Mouse (Mus musculus): ENCODE measurements around the gene Spsb1. TPM values are rescaled to one million over a fixed set of nuclear protein-coding genes. Genes with fewer than 3 reads are reported as not detected.

The Spsb1 gene
- polyA plus RNA-seq, 1 experiment from 2014 or later: 17.0 TPM

GRCm38 (mm10) chr4:149964770-149965169, 9.9 kb upstream of the Spsb1 start:
- Histone ChIP-seq H3K9ac (ENCODE audit: low read depth, low read length) (no peak overlapping the region), H3K4me2 (ENCODE audit: low read depth, low read length) (no peak overlapping the region), H3K27ac (ENCODE audit: low read length) (0 out of 2 replicates have a peak overlapping the region, but pooled peaks have one; percentile 10), H3K27me3 (replicated peaks; ENCODE audit: control insufficient read depth, insufficient read depth, low read length) (no peaks in the 10 kb centered on the region), H3K4me1 (ENCODE audit: control insufficient read depth, insufficient read depth, low read length) (peaks cover 19% of the 10 kb centered on the region), H3K9me3 (ENCODE audit: control insufficient read depth, low read length) (no peaks in the 10 kb centered on the region), H3K36me3 (ENCODE audit: control insufficient read depth, insufficient read depth, low read length) (no peaks in the 10 kb centered on the region), H3K4me3 (ENCODE audit: low read length) (no peak overlapping the region)
- ATAC-seq: peak; percentile 62
- 50% methylated on average over 3 of the region's 3 CpGs for WGBS

GRCm38 (mm10) chr4:149964285-149964684, 9.4 kb upstream of the Spsb1 start:
- H3K36me3 ChIP-seq (ENCODE audit: control insufficient read depth, insufficient read depth, low read length): no peaks in the 10 kb centered on the region
- WGBS: 85% methylated on average over 8 of the region's 8 CpGs

GRCm38 (mm10) chr4:149960391-149960790, 5.5 kb upstream of the Spsb1 start:
- no peak overlapping the region for H3K4me2 ChIP-seq (ENCODE audit: low read depth, low read length)
- peaks cover 19% of the 10 kb centered on the region for H3K4me1 ChIP-seq (ENCODE audit: control insufficient read depth, insufficient read depth, low read length)
- no peaks in the 10 kb centered on the region for H3K9me3 ChIP-seq (ENCODE audit: control insufficient read depth, low read length)
- no peak overlapping the region for H3K4me3 ChIP-seq (ENCODE audit: low read length)
- 84% methylated on average over 7 of the region's 7 CpGs for whole genome bisulfite sequencing
- no peak overlapping the region for H3K9ac ChIP-seq (ENCODE audit: low read depth, low read length)
- H3K36me3 ChIP-seq (ENCODE audit: control insufficient read depth, insufficient read depth, low read length): no peaks in the 10 kb centered on the region
- ATAC-seq: no peak
- no peaks in the 10 kb centered on the region; the same call in 1 of the 2 replicates for H3K27me3 ChIP-seq (replicated peaks; ENCODE audit: control insufficient read depth, insufficient read depth, low read length)
- H3K27ac ChIP-seq (ENCODE audit: low read length): no peak overlapping the region

More at GRCm38 (mm10) chr4:149964285-149964684, 9.4 kb upstream of the Spsb1 start:
- H3K9ac ChIP-seq (ENCODE audit: low read depth, low read length): no peak overlapping the region
- no peak overlapping the region for H3K4me3 ChIP-seq (ENCODE audit: low read length)
- no peaks in the 10 kb centered on the region for H3K9me3 ChIP-seq (ENCODE audit: control insufficient read depth, low read length)
- no peaks in the 10 kb centered on the region for H3K27me3 ChIP-seq (replicated peaks; ENCODE audit: control insufficient read depth, insufficient read depth, low read length)
- no peak overlapping the region for H3K4me2 ChIP-seq (ENCODE audit: low read depth, low read length)
- H3K27ac ChIP-seq (ENCODE audit: low read length): no peak overlapping the region
- H3K4me1 ChIP-seq (ENCODE audit: control insufficient read depth, insufficient read depth, low read length): peaks cover 19% of the 10 kb centered on the region
- no peak for ATAC-seq

GRCm38 (mm10) chr4:149959816-149960215, 5.0 kb upstream of the Spsb1 start:
- H3K27ac ChIP-seq (ENCODE audit: low read length): no peak overlapping the region
- no peak overlapping the region for H3K4me3 ChIP-seq (ENCODE audit: low read length)
- WGBS: 56% methylated on average over 10 of the region's 10 CpGs
- no peaks in the 10 kb centered on the region; the same call in 1 of the 2 replicates for H3K27me3 ChIP-seq (replicated peaks; ENCODE audit: control insufficient read depth, insufficient read depth, low read length)
- no peaks in the 10 kb centered on the region for H3K36me3 ChIP-seq (ENCODE audit: control insufficient read depth, insufficient read depth, low read length)
- H3K9ac ChIP-seq (ENCODE audit: low read depth, low read length): no peak overlapping the region
- peaks cover 16% of the 10 kb centered on the region for H3K4me1 ChIP-seq (ENCODE audit: control insufficient read depth, insufficient read depth, low read length)
- ATAC-seq: no peak
- no peak overlapping the region for H3K4me2 ChIP-seq (ENCODE audit: low read depth, low read length)
- no peaks in the 10 kb centered on the region for H3K9me3 ChIP-seq (ENCODE audit: control insufficient read depth, low read length)

GRCm38 (mm10) chr4:149958566-149958965, 3.7 kb upstream of the Spsb1 start:
- H3K27ac ChIP-seq (ENCODE audit: low read length): no peak overlapping the region
- no peak for ATAC-seq
- H3K9me3 ChIP-seq (ENCODE audit: control insufficient read depth, low read length): no peaks in the 10 kb centered on the region
- H3K4me1 ChIP-seq (ENCODE audit: control insufficient read depth, insufficient read depth, low read length): peaks cover 17% of the 10 kb centered on the region; the same call in 1 of the 2 replicates
- H3K9ac ChIP-seq (ENCODE audit: low read depth, low read length): no peak overlapping the region
- 4% methylated on average over 5 of the region's 5 CpGs for WGBS
- H3K27me3 ChIP-seq (replicated peaks; ENCODE audit: control insufficient read depth, insufficient read depth, low read length): no peaks in the 10 kb centered on the region; the same call in 1 of the 2 replicates
- no peaks in the 10 kb centered on the region for H3K36me3 ChIP-seq (ENCODE audit: control insufficient read depth, insufficient read depth, low read length)
- no peak overlapping the region for H3K4me2 ChIP-seq (ENCODE audit: low read depth, low read length)
- no peak overlapping the region for H3K4me3 ChIP-seq (ENCODE audit: low read length)

- Histone ChIP-seq H3K27me3 (replicated peaks; ENCODE audit: control insufficient read depth, insufficient read depth, low read length) (no peaks in the 10 kb centered on the region; the same call in 1 of the 2 replicates), H3K4me3 (ENCODE audit: low read length) (no peak overlapping the region), H3K9me3 (ENCODE audit: control insufficient read depth, low read length) (no peaks in the 10 kb centered on the region), H3K27ac (ENCODE audit: low read length) (no peak overlapping the region), H3K4me1 (ENCODE audit: control insufficient read depth, insufficient read depth, low read length) (peaks cover 24% of the 10 kb centered on the region; the same call in 1 of the 2 replicates), H3K4me2 (ENCODE audit: low read depth, low read length) (0 out of 2 replicates have a peak overlapping the region, but pooled peaks have one; percentile 81), H3K9ac (ENCODE audit: low read depth, low read length) (no peak overlapping the region), H3K36me3 (ENCODE audit: control insufficient read depth, insufficient read depth, low read length) (0 out of 2 replicates have a peak, but pooled peaks cover 2% of the 10 kb centered on the region)
- ATAC-seq: 0 out of 2 replicates have a peak, but pooled peaks have one; percentile 13
- 36% methylated on average over 13 of the region's 13 CpGs for WGBS
These were observed 1.2 kb upstream of the Spsb1 start for GRCm38 (mm10) chr4:149956048-149956447.

GRCm38 (mm10) chr4:149955631-149956030, 788 bp upstream of the Spsb1 start:
- H3K9ac ChIP-seq (ENCODE audit: low read depth, low read length): peak overlapping the region; percentile 66; the same call in 1 of the 2 replicates
- whole genome bisulfite sequencing: 12% methylated on average over 15 of the region's 15 CpGs

GRCm38 (mm10) chr4:149953621-149954481, 992 bp downstream of the Spsb1 start:
- peak; percentile 19; the same call in 1 of the 2 replicates for ATAC-seq

More at GRCm38 (mm10) chr4:149955631-149956030, 788 bp upstream of the Spsb1 start:
- Histone ChIP-seq H3K36me3 (ENCODE audit: control insufficient read depth, insufficient read depth, low read length) (0 out of 2 replicates have a peak, but pooled peaks cover 2% of the 10 kb centered on the region), H3K4me2 (ENCODE audit: low read depth, low read length) (peak overlapping the region; percentile 81), H3K27ac (ENCODE audit: low read length) (no peak overlapping the region), H3K9me3 (ENCODE audit: control insufficient read depth, low read length) (no peaks in the 10 kb centered on the region), H3K4me1 (ENCODE audit: control insufficient read depth, insufficient read depth, low read length) (peaks cover 24% of the 10 kb centered on the region; the same call in 1 of the 2 replicates), H3K4me3 (ENCODE audit: low read length) (peak overlapping the region; percentile 47), H3K27me3 (replicated peaks; ENCODE audit: control insufficient read depth, insufficient read depth, low read length) (no peaks in the 10 kb centered on the region; the same call in 1 of the 2 replicates)
- peak; percentile 10 for ATAC-seq

GRCm38 (mm10) chr4:149952201-149952600, 2.6 kb downstream of the Spsb1 start:
- WGBS: 92% methylated on average over 9 of the region's 9 CpGs
- Histone ChIP-seq H3K4me3 (ENCODE audit: low read length) (no peak overlapping the region), H3K27me3 (replicated peaks; ENCODE audit: control insufficient read depth, insufficient read depth, low read length) (no peaks in the 10 kb centered on the region; the same call in 1 of the 2 replicates), H3K9me3 (ENCODE audit: control insufficient read depth, low read length) (no peaks in the 10 kb centered on the region), H3K27ac (ENCODE audit: low read length) (no peak overlapping the region), H3K4me1 (ENCODE audit: control insufficient read depth, insufficient read depth, low read length) (peaks cover 35% of the 10 kb centered on the region), H3K9ac (ENCODE audit: low read depth, low read length) (no peak overlapping the region), H3K4me2 (ENCODE audit: low read depth, low read length) (no peak overlapping the region), H3K36me3 (ENCODE audit: control insufficient read depth, insufficient read depth, low read length) (0 out of 2 replicates have a peak, but pooled peaks cover 2% of the 10 kb centered on the region)
- no peak for ATAC-seq

More at GRCm38 (mm10) chr4:149953621-149954481, 992 bp downstream of the Spsb1 start:
- WGBS: 5% methylated on average over 32 of the region's 32 CpGs
- Histone ChIP-seq H3K4me2 (ENCODE audit: low read depth, low read length) (peak overlapping the region; percentile 97), H3K27ac (ENCODE audit: low read length) (peak overlapping the region; percentile 88), H3K36me3 (ENCODE audit: control insufficient read depth, insufficient read depth, low read length) (0 out of 2 replicates have a peak, but pooled peaks cover 2% of the 10 kb centered on the region), H3K27me3 (replicated peaks; ENCODE audit: control insufficient read depth, insufficient read depth, low read length) (no peaks in the 10 kb centered on the region; the same call in 1 of the 2 replicates), H3K4me3 (ENCODE audit: low read length) (peak overlapping the region; percentile 79), H3K9me3 (ENCODE audit: control insufficient read depth, low read length) (no peaks in the 10 kb centered on the region), H3K9ac (ENCODE audit: low read depth, low read length) (peak overlapping the region; percentile 82), H3K4me1 (ENCODE audit: control insufficient read depth, insufficient read depth, low read length) (peaks cover 24% of the 10 kb centered on the region; the same call in 1 of the 2 replicates)

Measured in intestine, embryonic 16.5 days (tissue).